In genomic region chr2:5402036-5402435, GRCm38 (mm10) we compare ENCODE assay signal across 20 mouse cellular contexts.
"Had no signal": no experiment of that assay in that cellular context is flagged by ENCODE, and none has a peak within 500 bp of the region (broad histone marks: within the 10 kb centered on the region; RNA-seq: fewer than 3 reads in every experiment).

No protein-coding gene starts in this region.

- H3K4me2 ChIP-seq: limb, embryonic 13.5 days; liver, embryonic 12.5 days; liver, embryonic 15.5 days; lung, embryonic 15.5 days had no signal

- DNase-seq: kidney, postnatal 25 days; layer of hippocampus, postnatal 36 days; left cerebral cortex, postnatal 4 days; liver; lung, adult 18-20 months; lung, postnatal 10 days; lung, postnatal 36 days; midbrain, embryonic 14.5 days; thymus, adult 2 months; thymus, postnatal 14 days had no signal

- H3K36me3 ChIP-seq: limb, embryonic 13.5 days; liver, embryonic 12.5 days; liver, embryonic 15.5 days; lung, embryonic 15.5 days; midbrain, embryonic 10.5 days had no signal

- ATAC-seq: liver, embryonic 12.5 days had no signal

- H3K9ac ChIP-seq: limb, embryonic 13.5 days; liver, embryonic 12.5 days; liver, embryonic 15.5 days; lung, embryonic 15.5 days had no signal

- H3K27ac ChIP-seq: kidney, postnatal 0 days; layer of hippocampus, adult 2 months; left cerebral cortex, adult 2 months; limb, embryonic 13.5 days; liver, embryonic 12.5 days; liver, embryonic 15.5 days; lung, embryonic 15.5 days; midbrain, embryonic 10.5 days; stomach, postnatal 0 days had no signal

- H3K9me3 ChIP-seq: limb, embryonic 13.5 days; liver, embryonic 12.5 days; liver, embryonic 15.5 days; lung, embryonic 15.5 days; megakaryocyte, embryonic 14.5 days; midbrain, embryonic 10.5 days had no signal

- H3K4me1 ChIP-seq: liver, embryonic 12.5 days; liver, embryonic 15.5 days; lung, embryonic 15.5 days; megakaryocyte, embryonic 14.5 days had no signal

- H3K4me3 ChIP-seq: layer of hippocampus, adult 2 months; left cerebral cortex, adult 2 months; limb, embryonic 13.5 days; liver, embryonic 12.5 days; liver, embryonic 15.5 days; lung, embryonic 15.5 days; megakaryocyte, embryonic 14.5 days; midbrain, embryonic 10.5 days had no signal

- H3K27me3 ChIP-seq: limb, embryonic 13.5 days; liver, embryonic 12.5 days; liver, embryonic 15.5 days; lung, embryonic 15.5 days had no signal
